Mouse (Mus musculus) midbrain, embryonic 12.5 days (tissue): Measurements from ENCODE around the gene AA467197. TPM values are rescaled to one million over a fixed set of nuclear protein-coding genes. Genes with fewer than 3 reads are reported as not detected.
A peak's percentile ranks its signal among the peaks of the same experiment; 100 is the strongest.

ENCODE experiments used
- ATAC-seq: fragments of 200-750 bp; cut with Nextera tagmentation; 2 replicates; pipeline ENCODE4 v1.8.0; 2017; ENCODE audit warnings: low read depth, moderate TSS enrichment, moderate library complexity; ENCODE audit not compliant: low FRiP score
- H3K27ac ChIP-seq: fragments of 300-500 bp; sonication (generic); replicated peaks from 2 replicates; pipeline ENCODE4 v1.5.1; 2016; ENCODE audit warnings: mild to moderate bottlenecking
- H3K27me3 ChIP-seq: fragments of 300-500 bp; sonication (generic); 2 replicates; pipeline ENCODE4 v1.6.1; 2016; ENCODE audit warnings: mild to moderate bottlenecking
- H3K36me3 ChIP-seq: fragments of 300-500 bp; sonication (generic); 2 replicates; pipeline ENCODE4 v1.6.1; 2016
- H3K4me1 ChIP-seq: fragments of 300-500 bp; sonication (generic); 2 replicates; pipeline ENCODE4 v1.6.1; 2016
- H3K4me2 ChIP-seq: fragments of 300-500 bp; sonication (generic); replicated peaks from 2 replicates; pipeline ENCODE4 v1.6.1; 2016; ENCODE audit warnings: mild to moderate bottlenecking, moderate library complexity
- H3K4me3 ChIP-seq: fragments of 300-500 bp; sonication (generic); 2 replicates; pipeline ENCODE4 v1.5.1; 2016; ENCODE audit warnings: mild to moderate bottlenecking
- H3K9ac ChIP-seq: fragments of 300-500 bp; sonication (generic); replicated peaks from 2 replicates; pipeline ENCODE4 v1.6.1; 2016; ENCODE audit warnings: mild to moderate bottlenecking, moderate library complexity
- H3K9me3 ChIP-seq: fragments of 300-500 bp; sonication (generic); 2 replicates; pipeline ENCODE4 v1.6.1; 2016; ENCODE audit warnings: mild to moderate bottlenecking
- WGBS: fragments of 180-500 bp; shearing (Covaris S2); methylation state at CpG from one replicate; pipeline ENCODE4 v1.1.7; 2016; 5-methylcytosine and 5-hydroxymethylcytosine counted together
- microRNA counts: library from miRNA; unstranded; fragments of <30 nt; microRNA quantifications from one replicate; lab custom pipeline; 2017
- microRNA-seq: library from miRNA; unstranded; fragments of <30 nt; microRNA quantifications from one replicate; pipeline ENCODE4, GENCODE M21; 2017
- polyA plus RNA-seq: library from polyadenylated mRNA; unstranded; fragments of >200 nt; fragmentation: Nextera tagmentation; extraction: Ambion mirVana; gene quantifications from 2 replicates; pipeline ENCODE4 v1.2.1, GENCODE M21; 2016

The AA467197 gene
- polyA plus RNA-seq, 1 experiment from 2014 or later, result 0.26 TPM

DNA sequence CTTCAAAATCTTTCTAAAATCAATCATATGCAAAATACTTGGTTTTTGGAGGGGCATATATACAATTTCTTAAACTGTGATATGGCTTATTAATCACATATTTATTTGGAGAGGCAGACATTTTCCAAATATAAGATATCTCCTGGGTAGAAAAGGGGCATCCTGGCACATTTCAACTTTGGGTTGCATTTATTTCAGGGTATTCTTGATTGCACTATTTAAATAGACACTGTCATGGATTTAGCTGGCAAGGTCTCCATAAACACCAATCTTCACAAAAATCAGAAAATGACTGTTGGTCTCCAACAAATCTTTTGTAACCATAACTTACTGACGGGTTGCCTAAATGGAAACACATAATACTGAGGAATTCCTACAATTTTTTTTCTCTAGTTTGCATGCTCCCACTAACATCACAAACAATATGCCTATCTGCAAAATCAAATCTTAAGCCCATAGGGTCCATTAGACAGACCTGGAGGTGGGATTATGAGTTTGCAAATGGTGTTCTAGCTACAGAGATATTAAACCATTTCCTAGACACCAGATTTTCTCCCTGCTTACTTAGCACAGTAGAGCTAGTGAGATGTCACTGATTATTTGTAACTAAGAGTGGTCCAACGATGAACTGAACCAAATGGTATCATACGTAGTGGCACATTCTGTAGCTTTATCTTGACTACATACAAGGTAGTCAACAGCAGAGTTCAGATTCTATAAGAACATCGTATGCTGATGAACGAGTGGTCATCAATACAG is 44.8 kb downstream of the AA467197 start:
- Histone ChIP-seq H3K9me3 (peaks cover 12% of the 10 kb centered on the region), H3K27ac (no peak overlapping the region), H3K9ac (no peak overlapping the region), H3K27me3 (no peaks in the 10 kb centered on the region), H3K4me2 (no peak overlapping the region), H3K4me1 (no peaks in the 10 kb centered on the region), H3K36me3 (peaks cover 3% of the 10 kb centered on the region; the same call in 1 of the 2 replicates), H3K4me3 (no peak overlapping the region)
- WGBS, result 89% methylated on average over 5 of the region's 5 CpGs
- ATAC-seq, result peak; percentile 44

DNA sequence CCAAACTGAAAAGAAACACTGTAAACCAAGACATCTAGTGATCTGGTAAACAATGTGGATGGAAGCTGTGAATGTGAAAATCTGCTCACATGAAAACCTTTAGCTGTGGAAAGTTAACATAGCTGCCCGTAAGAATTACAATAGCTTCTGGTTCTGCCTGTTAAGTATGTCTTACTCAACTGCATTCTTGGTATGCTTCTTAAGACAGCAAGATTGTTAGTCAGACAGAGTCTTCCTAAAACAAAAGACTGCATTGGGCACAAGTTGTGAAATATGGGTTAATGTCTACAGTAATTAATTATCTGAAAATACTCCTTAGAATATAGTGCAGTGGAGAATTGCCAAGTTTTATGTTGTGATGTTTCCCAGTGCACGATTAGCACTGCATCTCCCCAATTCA is 45.7 kb downstream of the AA467197 start:
- H3K36me3 ChIP-seq, result peaks cover 3% of the 10 kb centered on the region; the same call in 1 of the 2 replicates
- ATAC-seq, result no peak
- H3K27me3 ChIP-seq, result no peaks in the 10 kb centered on the region
- H3K9me3 ChIP-seq, result peaks cover 12% of the 10 kb centered on the region
- no peak overlapping the region for H3K4me3 ChIP-seq
- 83% methylated on average over 2 of the region's 2 CpGs for WGBS
- H3K4me1 ChIP-seq, result no peaks in the 10 kb centered on the region
- no peak overlapping the region for H3K27ac ChIP-seq
- H3K9ac ChIP-seq, result no peak overlapping the region
- H3K4me2 ChIP-seq, result no peak overlapping the region

DNA sequence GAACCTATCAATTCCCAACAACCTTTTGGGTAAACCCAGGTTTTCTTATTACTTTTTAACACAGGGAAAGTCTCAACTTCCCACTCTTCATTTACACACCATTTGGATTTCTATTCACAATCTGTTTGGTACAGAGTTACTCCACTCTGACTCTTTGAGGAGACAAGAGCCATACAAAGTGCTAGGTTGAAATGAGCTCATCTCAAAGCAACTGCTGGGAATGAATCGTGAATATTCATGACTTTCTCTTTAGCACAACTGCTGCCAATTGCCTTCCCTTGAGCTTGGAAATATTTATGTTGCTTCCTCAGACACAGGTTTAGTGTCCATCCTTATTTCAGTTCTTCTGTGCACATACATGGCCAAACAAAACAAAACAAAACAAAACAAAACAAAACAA is 46.9 kb downstream of the AA467197 start:
- peaks cover 3% of the 10 kb centered on the region; the same call in 1 of the 2 replicates for H3K36me3 ChIP-seq
- H3K27me3 ChIP-seq, result no peaks in the 10 kb centered on the region
- H3K9ac ChIP-seq, result no peak overlapping the region
- no peak overlapping the region for H3K27ac ChIP-seq
- H3K4me2 ChIP-seq, result no peak overlapping the region
- 76% methylated on average over 1 of the region's 1 CpGs for WGBS
- H3K4me3 ChIP-seq, result no peak overlapping the region
- H3K9me3 ChIP-seq, result peaks cover 12% of the 10 kb centered on the region
- no peaks in the 10 kb centered on the region for H3K4me1 ChIP-seq
- ATAC-seq, result no peak

GRCm38 (mm10) chr2:122686665-122687064 is 49.9 kb downstream of the AA467197 start:
- Histone ChIP-seq H3K4me2 (no peak overlapping the region), H3K9ac (no peak overlapping the region), H3K27ac (no peak overlapping the region), H3K4me1 (no peaks in the 10 kb centered on the region), H3K27me3 (no peaks in the 10 kb centered on the region), H3K36me3 (peaks cover 2% of the 10 kb centered on the region; the same call in 1 of the 2 replicates), H3K4me3 (no peak overlapping the region), H3K9me3 (peaks cover 6% of the 10 kb centered on the region)
- WGBS, result 84% methylated on average over 6 of the region's 6 CpGs
- no peak for ATAC-seq

MicroRNAs encoded within 50 kb of the gene (microRNA counts, 519-probe panel; counts per million panel counts)
- not detected for microRNA mmu-miR-147 (lab: Ali Mortazavi, UCI)

Small RNA genes within 50 kb of the gene (microRNA-seq; reads per million reads assigned to microRNA genes)
- 13.7 reads per million, percentile 30 among the genes with 10 or more reads in this experiment for gene Mir147

Other genes with a start within 250 kb of the AA467197 start
- not detected in 2 replicates for gene Slc28a2, start 210.5 kb upstream of the AA467197 start, polyA plus RNA-seq
- gene Gm14085, start 152.0 kb upstream of the AA467197 start, polyA plus RNA-seq, result not detected in 2 replicates
- gene Gatm, start 25.7 kb upstream of the AA467197 start, polyA plus RNA-seq, result 23.3 and 23.8 TPM in 2 replicates
- 6.6 and 7.5 TPM in 2 replicates for gene Slc30a4, start 65.7 kb downstream of the AA467197 start, polyA plus RNA-seq
- gene Bloc1s6, start 101.5 kb downstream of the AA467197 start, polyA plus RNA-seq, result 74.2 and 78.7 TPM in 2 replicates
- 3.4 and 3.6 TPM in 2 replicates for gene Sqor, start 128.3 kb downstream of the AA467197 start, polyA plus RNA-seq